Mouse (Mus musculus) liver, embryonic 14 days (tissue): ENCODE data around the gene Plin3. TPM values are rescaled to one million over a fixed set of nuclear protein-coding genes. Genes with fewer than 3 reads are reported as not detected.

Source experiments
- polyA plus RNA-seq: library from polyadenylated mRNA; depleted of rRNA; stranded (reverse); fragments of >200 nt; gene quantifications from 2 replicates; pipeline ENCODE4 v1.2.3, GENCODE M21; 2012; rRNA removed

The Plin3 gene
- polyA plus RNA-seq = 7.2 and 8.9 TPM in 2 replicates

DNA sequence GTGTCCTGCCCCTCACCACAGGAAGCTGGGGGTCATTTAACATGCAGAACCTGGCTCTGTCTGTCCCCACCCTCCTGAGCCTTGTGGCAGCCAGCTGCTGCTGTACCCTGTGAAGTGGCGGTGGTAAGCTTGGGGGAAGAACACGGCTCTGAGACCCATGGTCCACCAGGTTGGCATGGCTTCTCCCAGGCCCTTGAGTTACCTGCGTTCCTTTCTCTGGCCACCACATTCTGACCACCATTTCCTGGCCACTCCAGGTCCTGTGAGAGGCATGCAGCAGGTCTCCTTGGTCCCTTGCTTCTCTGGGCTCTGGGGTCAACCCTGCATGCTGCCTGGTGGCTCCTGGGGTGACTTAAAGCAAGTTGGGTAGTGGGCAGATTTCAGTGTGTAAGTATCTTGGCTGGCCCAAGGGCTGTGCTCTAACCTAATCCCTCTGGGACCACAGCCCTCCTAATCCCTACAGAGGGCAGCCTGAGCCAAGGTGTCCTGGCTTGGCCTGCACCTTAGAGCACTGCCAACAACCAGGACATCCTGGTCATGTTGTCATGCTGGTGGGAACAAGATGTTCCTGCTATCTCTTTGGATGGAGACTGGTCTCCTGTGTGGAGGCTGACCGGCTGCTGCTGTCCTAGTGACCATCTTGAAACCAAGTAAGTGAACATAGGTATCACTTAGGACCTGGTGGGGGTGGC is at the start of gene Plin3:
Plin3 (minus strand) TSS at position 343 of the 692 bp plus-strand sequence.

DNA sequence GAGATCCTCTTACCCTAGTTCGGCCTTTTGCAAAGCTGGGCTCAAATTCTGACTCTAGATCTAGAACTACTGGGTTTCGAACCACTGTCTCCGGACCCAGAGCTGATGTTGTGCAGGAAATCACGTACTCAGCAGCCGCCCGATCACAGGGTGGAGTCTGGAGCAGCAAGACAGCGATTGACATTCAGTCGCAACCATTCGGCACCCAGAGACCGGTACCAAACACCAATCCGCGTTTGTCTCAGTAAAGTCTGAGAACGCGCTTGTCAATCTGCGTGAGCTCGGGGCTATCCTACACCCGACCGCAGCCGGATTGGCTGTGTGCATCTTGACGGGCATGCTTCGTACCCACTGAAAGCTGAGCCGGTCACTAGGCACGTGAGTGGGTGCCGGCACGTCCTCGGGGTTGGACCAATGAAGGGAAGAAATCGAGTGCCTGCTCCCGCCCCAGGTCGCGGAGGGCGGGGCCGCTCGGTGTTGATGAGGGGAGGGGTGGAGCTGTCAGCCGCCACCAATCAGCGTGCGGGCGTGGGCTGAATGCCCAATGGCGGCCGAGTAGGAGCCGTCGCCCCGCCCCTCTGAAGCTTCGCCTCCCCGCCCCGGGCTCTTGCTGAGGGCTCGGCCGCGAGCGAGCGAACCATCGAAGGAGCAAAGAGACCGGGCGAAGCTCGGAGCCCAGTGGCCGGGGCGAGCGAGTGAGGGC is 32.9 kb upstream of the Plin3 start, which contains the start of gene Kdm4b:
Kdm4b (plus strand) TSS at position 613 of the 703 bp plus-strand sequence.

DNA sequence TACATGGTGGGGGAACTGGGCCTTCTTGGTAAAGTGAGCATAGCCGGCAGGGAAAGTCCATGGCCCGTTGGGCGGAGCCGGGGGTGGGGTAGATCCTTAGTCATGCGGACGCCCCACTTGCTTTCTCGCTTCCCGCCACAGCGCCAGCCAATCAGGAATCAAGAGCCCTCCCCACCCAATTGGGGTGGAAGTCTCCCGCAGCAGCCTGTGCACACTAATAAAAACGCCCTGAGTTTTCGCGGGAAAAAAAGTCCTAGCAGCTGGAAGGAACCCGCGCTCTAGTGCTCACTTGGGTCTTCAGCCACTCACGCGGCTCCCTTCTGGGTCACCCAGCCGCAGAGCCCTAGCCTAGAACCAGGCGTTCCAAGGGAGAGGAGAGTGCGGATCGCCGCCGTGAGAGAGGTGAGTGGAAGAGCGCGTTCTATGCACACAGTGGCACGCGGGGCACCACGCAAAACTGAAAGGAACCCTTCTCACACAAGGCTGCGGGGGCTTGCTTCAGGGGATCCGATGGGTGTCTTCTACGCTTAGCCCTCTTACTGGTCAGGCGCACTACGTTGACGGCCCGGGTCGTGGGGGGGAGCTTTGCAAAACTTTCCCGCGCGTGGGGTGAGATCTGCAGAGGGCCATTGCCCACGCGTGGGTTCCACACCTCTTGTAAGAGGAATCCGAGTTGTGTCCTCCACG is 10.6 kb upstream of the Plin3 start, which contains the start of gene Uhrf1:
Uhrf1 (plus strand) TSS at position 162 of the 687 bp plus-strand sequence.

GRCm38 (mm10) chr17:56300186-56300585 is 7.5 kb upstream of the Plin3 start, which contains the start of gene Arrdc5:
TSS of gene Arrdc5 (minus strand) at chr17:56300286.

GRCm38 (mm10) chr17:56276643-56277566 is 15.8 kb downstream of the Plin3 start, which contains the start of gene Ticam1:
TSS of gene Ticam1 (minus strand) at chr17:56276786.

GRCm38 (mm10) chr17:56256239-56256881 is 36.3 kb downstream of the Plin3 start, which contains the start of gene Fem1a:
TSS of gene Fem1a (plus strand) at chr17:56256810.

Other genes with a start within 250 kb of the Plin3 start
- 7.6 and 8.7 TPM in 2 replicates for gene Ubxn6, start 217.8 kb downstream of the Plin3 start, polyA plus RNA-seq
- 30.2 and 32.2 TPM in 2 replicates for gene Hdgfl2, start 213.2 kb downstream of the Plin3 start, polyA plus RNA-seq
- gene Plin4, start 183.1 kb downstream of the Plin3 start, polyA plus RNA-seq = 0.02 TPM in 2 replicates
- gene Plin5, start 175.3 kb downstream of the Plin3 start, polyA plus RNA-seq = 0.15 and 0.16 TPM in 2 replicates
- 0.17 and 0.18 TPM in 2 replicates for gene Lrg1, start 170.9 kb downstream of the Plin3 start, polyA plus RNA-seq
- gene Sema6b, start 152.5 kb downstream of the Plin3 start, polyA plus RNA-seq = 0.93 and 0.95 TPM in 2 replicates
- gene Tnfaip8l1, start 130.4 kb downstream of the Plin3 start, polyA plus RNA-seq = 1.4 and 1.7 TPM in 2 replicates
- gene Mydgf, start 109.0 kb downstream of the Plin3 start, polyA plus RNA-seq = 38.1 and 40.3 TPM in 2 replicates
- gene Dpp9, start 74.0 kb downstream of the Plin3 start, polyA plus RNA-seq = 12.9 and 15.0 TPM in 2 replicates
- 4.8 and 5.7 TPM in 2 replicates for gene Fem1a, start 36.1 kb downstream of the Plin3 start, polyA plus RNA-seq
- 4.4 and 4.8 TPM in 2 replicates for gene Ticam1, start 16.1 kb downstream of the Plin3 start, polyA plus RNA-seq
- gene Arrdc5, start 7.4 kb upstream of the Plin3 start, polyA plus RNA-seq = not detected in 2 replicates
- gene Uhrf1, start 10.4 kb upstream of the Plin3 start, polyA plus RNA-seq = 82.5 and 93.9 TPM in 2 replicates
- 3.6 and 4.1 TPM in 2 replicates for gene Kdm4b, start 33.2 kb upstream of the Plin3 start, polyA plus RNA-seq
- 14.6 and 17.6 TPM in 2 replicates for gene Ptprs, start 183.6 kb upstream of the Plin3 start, polyA plus RNA-seq
- not detected in 2 replicates for gene Znrf4, start 219.6 kb upstream of the Plin3 start, polyA plus RNA-seq